Mouse (Mus musculus): ENCODE data around the gene Zfp202.

DNA sequence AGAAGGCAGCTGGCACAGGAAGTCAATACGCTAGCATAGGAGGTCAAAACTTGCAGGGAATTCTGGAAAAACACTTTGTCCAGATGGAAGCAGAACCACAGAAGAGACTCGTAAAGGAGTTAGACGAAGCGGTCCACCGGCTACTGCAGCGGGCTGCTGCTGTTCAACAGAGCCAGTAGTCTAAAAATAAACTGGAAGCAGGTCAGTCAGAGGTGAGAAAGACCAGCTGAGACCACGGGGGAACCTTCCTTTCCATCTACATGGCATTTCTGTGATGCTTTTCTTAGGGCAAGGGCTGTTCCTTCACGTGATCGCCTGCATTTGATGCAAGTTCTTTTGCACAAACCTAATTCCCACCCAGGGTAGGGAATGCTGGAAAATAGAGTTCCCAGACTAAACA, 53.4 kb downstream of the Zfp202 start:
- TF ChIP-seq GATA1 (IDR thresholded peaks at IDR 0.05; ENCODE audit: low read length) (no peak), TAL1 (IDR thresholded peaks at IDR 0.05; ENCODE audit: low read length) (no peak)

All from erythroblast, embryonic 14.5 days (primary cell).